Comparison of ENCODE assay signal across 8 mouse cellular contexts in the genomic region with DNA sequence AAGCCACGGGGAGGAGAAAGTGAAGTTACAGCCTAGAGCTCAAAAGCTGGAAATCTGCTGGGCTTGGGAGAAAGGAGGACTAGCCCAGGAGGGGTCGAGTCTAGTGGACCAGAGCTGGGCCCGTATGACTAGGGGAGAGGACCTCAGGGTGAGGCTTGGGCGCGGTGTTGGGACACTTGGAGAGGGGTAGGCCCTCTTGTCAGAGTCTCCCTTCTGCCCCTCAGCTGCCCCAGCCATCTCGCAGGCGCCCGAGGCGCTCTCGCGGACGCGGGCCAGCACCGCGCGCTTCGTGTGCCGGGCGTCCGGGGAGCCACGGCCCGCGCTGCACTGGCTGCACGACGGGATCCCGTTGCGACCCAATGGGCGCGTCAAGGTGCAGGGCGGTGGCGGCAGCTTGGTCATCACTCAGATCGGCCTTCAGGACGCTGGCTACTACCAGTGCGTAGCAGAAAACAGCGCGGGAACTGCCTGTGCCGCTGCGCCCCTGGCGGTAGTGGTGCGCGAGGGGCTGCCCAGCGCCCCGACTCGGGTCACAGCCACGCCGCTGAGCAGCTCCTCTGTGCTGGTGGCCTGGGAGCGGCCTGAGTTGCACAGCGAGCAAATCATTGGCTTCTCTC. TPM values are rescaled to one million over a fixed set of nuclear protein-coding genes. Genes with fewer than 3 reads are reported as not detected.
A peak's percentile ranks its signal among the peaks of the same experiment; 100 is the strongest.
DNase-seq lines count a peak whose midpoint lies in the region; ATAC-seq and TF ChIP-seq lines count a peak whose summit lies in the region.

No protein-coding gene starts in this region.

- H3K4me2 ChIP-seq in forebrain, embryonic 16.5 days (ENCODE audit: low read length) = peak overlapping the region; percentile 84
- H3K4me2 ChIP-seq in lung, embryonic 16.5 days (ENCODE audit: low read depth, low read length) = peak overlapping the region; percentile 90

- no peak overlapping the region for H3K27ac ChIP-seq in forebrain, embryonic 16.5 days (ENCODE audit: low read length)
- H3K27ac ChIP-seq in kidney, adult 2 months (ENCODE audit: insufficient read depth, low read depth, low read length) = no peak overlapping the region
- H3K27ac ChIP-seq in lung, embryonic 16.5 days (ENCODE audit: low read length) = no peak overlapping the region

- peak overlapping the region; percentile 47 for H3K4me3 ChIP-seq in forebrain, embryonic 16.5 days (replicated peaks; ENCODE audit: low read length)
- peak overlapping the region; percentile 21; the same call in 1 of the 2 replicates for H3K4me3 ChIP-seq in kidney, adult 2 months (ENCODE audit: insufficient read depth, low read depth, low read length)
- peak overlapping the region; percentile 50 for H3K4me3 ChIP-seq in lung, embryonic 16.5 days (ENCODE audit: low read length)

- H3K4me1 ChIP-seq in forebrain, embryonic 16.5 days (replicated peaks; ENCODE audit: control insufficient read depth, insufficient read depth, low read length) = peaks cover 7% of the 10 kb centered on the region
- no peaks in the 10 kb centered on the region for H3K4me1 ChIP-seq in kidney, adult 2 months (ENCODE audit: control insufficient read depth, insufficient read depth, low read length)
- H3K4me1 ChIP-seq in lung, embryonic 16.5 days (replicated peaks; ENCODE audit: control insufficient read depth, insufficient read depth, low read length) = peaks cover 5% of the 10 kb centered on the region; the same call in 1 of the 2 replicates

- no peak; the same call in 1 of the 2 replicates for TF ChIP-seq CTCF in kidney, adult 2 months (conservative IDR thresholded peaks at IDR 0.05; ENCODE audit: insufficient read depth, insufficient read length, low read depth, low read length)

- peak overlapping the region; percentile 73 for H3K9ac ChIP-seq in forebrain, embryonic 16.5 days (replicated peaks; ENCODE audit: low read depth, low read length)
- H3K9ac ChIP-seq in lung, embryonic 16.5 days (ENCODE audit: low read length) = peak overlapping the region; percentile 68

- no peaks in the 10 kb centered on the region for H3K9me3 ChIP-seq in forebrain, embryonic 16.5 days (ENCODE audit: control insufficient read depth, low read length)
- no peaks in the 10 kb centered on the region for H3K9me3 ChIP-seq in lung, embryonic 16.5 days (ENCODE audit: control insufficient read depth, low read length)

- 3% methylated on average over 48 of the region's 48 CpGs for WGBS in forebrain, embryonic 16.5 days
- WGBS in kidney, adult 2 months = 6% methylated on average over 48 of the region's 48 CpGs
- 10% methylated on average over 40 of the region's 48 CpGs for WGBS in lung, embryonic 16.5 days

- TF ChIP-seq POLR2A in kidney, adult 2 months (IDR thresholded peaks at IDR 0.05; ENCODE audit: low read depth, low read length) = no peak

- peak; percentile 33 to 50 for DNase-seq in layer of hippocampus, postnatal 14 days (ENCODE audit: low spot score in 2 of 2)
- no peak for DNase-seq in layer of hippocampus, adult 11-12 months (ENCODE audit: low spot score)
- peak; percentile 49 for DNase-seq in cerebellum, adult 11-12 months
- peak; percentile 43 for DNase-seq in kidney, adult 2 months
- peak; percentile 27 to 70 for DNase-seq in spleen, postnatal 10 days (ENCODE audit: low spot score in 2 of 2)
- no peak for DNase-seq in frontal cortex, adult 2 months (ENCODE audit: extremely low spot score in 1 of 2, low spot score in 1 of 2)

- 0 out of 2 replicates have a peak, but pooled peaks cover 2% of the 10 kb centered on the region for H3K36me3 ChIP-seq in forebrain, embryonic 16.5 days (ENCODE audit: control insufficient read depth, insufficient read depth)
- no peaks in the 10 kb centered on the region for H3K36me3 ChIP-seq in kidney, adult 2 months (ENCODE audit: control insufficient read depth, insufficient read depth, low read length)
- H3K36me3 ChIP-seq in lung, embryonic 16.5 days (ENCODE audit: control insufficient read depth, insufficient read depth, low read length) = no peaks in the 10 kb centered on the region

- peak; percentile 49 for ATAC-seq in forebrain, embryonic 16.5 days
- peak; percentile 59 for ATAC-seq in lung, embryonic 16.5 days (ENCODE audit: low read depth)

- no peaks in the 10 kb centered on the region for H3K27me3 ChIP-seq in forebrain, embryonic 16.5 days (replicated peaks; ENCODE audit: control insufficient read depth, insufficient read depth, low read length)
- no peaks in the 10 kb centered on the region; the same call in 1 of the 2 replicates for H3K27me3 ChIP-seq in kidney, adult 2 months (replicated peaks; ENCODE audit: control insufficient read depth, insufficient read depth, low read length)
- H3K27me3 ChIP-seq in lung, embryonic 16.5 days (ENCODE audit: control insufficient read depth, insufficient read depth, low read depth, low read length) = peaks cover 10% of the 10 kb centered on the region

RNA-seq across cellular contexts. Expression of a gene that starts 17.3 kb away (rescaled TPM):
- total RNA-seq in layer of hippocampus, postnatal 14 days (2021) = 1 to 10 TPM; 5.3 to 6.1 TPM
- 8.3 and 8.5 TPM in 2 replicates for polyA plus RNA-seq in forebrain, embryonic 16.5 days (2015; fragmentation: Nextera tagmentation; extraction: Ambion mirVana)
- polyA plus RNA-seq in kidney, adult 2 months (2012; rRNA removed) = 0.72 and 0.94 TPM in 2 replicates
- 0.85 and 1.3 TPM in 2 replicates for polyA plus RNA-seq in lung, embryonic 16.5 days (2015; fragmentation: Nextera tagmentation; extraction: Ambion mirVana)
- polyA plus RNA-seq in frontal cortex, adult 2 months (2012; rRNA removed) = 2.6 and 3.1 TPM in 2 replicates

RNA-seq across cellular contexts. Expression of a gene that starts 22.4 kb away (rescaled TPM):
- 10 to 100 TPM; 26.1 to 30.4 TPM for total RNA-seq in layer of hippocampus, postnatal 14 days (2021)
- polyA plus RNA-seq in forebrain, embryonic 16.5 days (2015; fragmentation: Nextera tagmentation; extraction: Ambion mirVana) = 13.8 and 15.2 TPM in 2 replicates
- polyA plus RNA-seq in kidney, adult 2 months (2012; rRNA removed) = 0.57 and 0.83 TPM in 2 replicates
- 11.0 and 11.3 TPM in 2 replicates for polyA plus RNA-seq in lung, embryonic 16.5 days (2015; fragmentation: Nextera tagmentation; extraction: Ambion mirVana)
- 27.7 and 30.9 TPM in 2 replicates for polyA plus RNA-seq in frontal cortex, adult 2 months (2012; rRNA removed)

Comparison
In these comparisons a context has a peak if more than half of its experiments do, and no peak if none do; other contexts are left out.
1. DNase-seq: peak in layer of hippocampus, postnatal 14 days (2 of 2), cerebellum, adult 11-12 months (single experiment), kidney, adult 2 months (single experiment) and spleen, postnatal 10 days (2 of 2); none in layer of hippocampus, adult 11-12 months (single experiment) and frontal cortex, adult 2 months (0 of 2).
2. Peak in every context shown above with its lines, with median percentiles within 50 percentile points of each other: H3K4me3 ChIP-seq.